Mouse (Mus musculus) liver, embryonic 15.5 days (tissue): Measurements from ENCODE around the gene Flt3. TPM values are rescaled to one million over a fixed set of nuclear protein-coding genes. Genes with fewer than 3 reads are reported as not detected.

Experiments used
- ATAC-seq: fragments of 200-750 bp; cut with Nextera tagmentation; 2 replicates; pipeline ENCODE4 v1.8.0; 2017; ENCODE audit warnings: moderate number of reproducible peaks, mild to moderate bottlenecking, moderate library complexity; ENCODE audit not compliant: insufficient read depth
- H3K27ac ChIP-seq: fragments of 300-500 bp; sonication (generic); replicated peaks from 2 replicates; pipeline ENCODE4 v1.5.1; 2015; ENCODE audit warnings: mild to moderate bottlenecking, inconsistent platforms
- H3K27me3 ChIP-seq: fragments of 300-500 bp; sonication (generic); 2 replicates; pipeline ENCODE4 v1.6.1; 2015; ENCODE audit warnings: mild to moderate bottlenecking, inconsistent platforms
- H3K36me3 ChIP-seq: fragments of 300-500 bp; sonication (generic); replicated peaks from 2 replicates; pipeline ENCODE4 v1.6.1; 2015; ENCODE audit warnings: moderate library complexity, mild to moderate bottlenecking, inconsistent platforms
- H3K4me1 ChIP-seq: fragments of 300-500 bp; sonication (generic); replicated peaks from 2 replicates; pipeline ENCODE4 v1.6.1; 2015; ENCODE audit warnings: inconsistent platforms
- H3K4me2 ChIP-seq: fragments of 300-500 bp; sonication (generic); 2 replicates; pipeline ENCODE4 v1.6.1; 2015; ENCODE audit warnings: moderate library complexity, mild to moderate bottlenecking, inconsistent platforms
- H3K4me3 ChIP-seq: fragments of 300-500 bp; sonication (generic); replicated peaks from 2 replicates; pipeline ENCODE4 v1.5.1; 2015; ENCODE audit warnings: mild to moderate bottlenecking, inconsistent platforms
- H3K9ac ChIP-seq: fragments of 300-500 bp; sonication (generic); 2 replicates; pipeline ENCODE4 v1.6.1; 2015; ENCODE audit warnings: moderate library complexity, mild to moderate bottlenecking, inconsistent platforms
- H3K9me3 ChIP-seq: fragments of 300-500 bp; sonication (generic); replicated peaks from 2 replicates; pipeline ENCODE4 v1.6.1; 2016; ENCODE audit warnings: inconsistent platforms
- WGBS: fragments of 180-500 bp; shearing (Covaris S2); methylation state at CpG from one replicate; pipeline ENCODE4 v1.1.7; 2015; ENCODE audit warnings: mixed read lengths; ENCODE audit not compliant: insufficient replicate concordance; 5-methylcytosine and 5-hydroxymethylcytosine counted together
- polyA plus RNA-seq: library from polyadenylated mRNA; unstranded; fragments of >200 nt; fragmentation: Nextera tagmentation; extraction: Ambion mirVana; gene quantifications from 2 replicates; pipeline ENCODE4 v1.2.1, GENCODE M21; 2015

Flt3 gene
- polyA plus RNA-seq, 1 experiment from 2014 or later, result 1.4 TPM

DNA sequence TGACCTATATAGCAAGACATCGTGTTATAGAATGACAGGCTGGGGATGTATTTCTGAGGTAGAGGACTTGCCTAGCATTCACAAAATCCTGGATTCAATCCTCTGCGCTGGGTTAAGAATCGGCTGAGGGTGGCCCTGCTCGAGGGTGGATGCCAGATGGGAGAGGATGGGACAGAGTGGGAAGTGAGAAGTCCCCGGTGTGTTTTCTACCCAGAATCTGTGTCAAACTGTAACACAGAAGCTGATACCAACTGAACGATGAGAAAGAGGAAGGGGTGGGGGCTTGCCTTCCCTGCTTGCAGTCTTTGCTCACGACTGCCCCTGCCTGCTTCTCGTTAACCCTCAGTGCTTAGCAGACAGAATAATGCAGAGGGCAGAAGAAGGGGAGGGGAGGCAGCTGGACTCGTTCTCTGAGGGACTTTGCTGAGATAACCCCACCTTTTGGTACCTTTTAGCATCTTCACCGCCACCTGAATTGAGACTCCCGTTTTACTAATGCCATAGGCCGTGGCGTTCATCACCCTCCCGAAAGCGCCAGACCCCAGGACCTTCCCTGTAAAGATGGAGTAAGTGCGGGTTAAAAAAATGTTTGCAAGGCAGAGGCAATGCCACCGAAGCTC is 46.0 kb downstream of the Flt3 start:
- H3K4me3 ChIP-seq, result no peak overlapping the region
- no peaks in the 10 kb centered on the region for H3K9me3 ChIP-seq
- H3K36me3 ChIP-seq, result no peaks in the 10 kb centered on the region
- H3K4me1 ChIP-seq, result no peaks in the 10 kb centered on the region
- H3K27me3 ChIP-seq, result no peaks in the 10 kb centered on the region
- no peak overlapping the region for H3K4me2 ChIP-seq
- 45% methylated on average over 17 of the region's 17 CpGs for WGBS
- no peak overlapping the region for H3K9ac ChIP-seq
- H3K27ac ChIP-seq, result no peak overlapping the region
- ATAC-seq, result no peak

DNA sequence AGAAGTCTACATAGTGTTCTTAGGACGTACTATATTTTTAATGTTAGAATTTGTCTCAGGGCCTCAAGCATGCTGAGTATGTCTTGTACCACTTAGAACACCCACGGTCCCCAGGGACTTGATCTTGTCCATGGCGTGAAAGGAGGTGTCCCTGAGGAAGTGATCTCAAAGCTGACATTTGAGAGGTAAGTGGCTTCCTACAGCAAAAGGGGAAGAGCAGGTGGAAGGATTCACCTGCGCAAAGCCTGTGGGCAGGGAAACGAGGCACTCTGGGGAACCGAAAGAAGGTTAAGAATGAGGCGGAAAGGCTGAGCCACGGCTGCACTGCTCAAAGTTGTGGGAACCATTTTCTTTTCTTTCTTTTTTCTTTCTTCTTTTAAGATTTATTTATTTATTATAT is 48.4 kb downstream of the Flt3 start:
- WGBS, result 69% methylated on average over 8 of the region's 8 CpGs
- ATAC-seq, result no peak
- Histone ChIP-seq H3K27me3 (no peaks in the 10 kb centered on the region), H3K4me2 (no peak overlapping the region), H3K36me3 (no peaks in the 10 kb centered on the region), H3K4me1 (no peaks in the 10 kb centered on the region), H3K9ac (no peak overlapping the region), H3K27ac (no peak overlapping the region), H3K9me3 (no peaks in the 10 kb centered on the region), H3K4me3 (no peak overlapping the region)

DNA sequence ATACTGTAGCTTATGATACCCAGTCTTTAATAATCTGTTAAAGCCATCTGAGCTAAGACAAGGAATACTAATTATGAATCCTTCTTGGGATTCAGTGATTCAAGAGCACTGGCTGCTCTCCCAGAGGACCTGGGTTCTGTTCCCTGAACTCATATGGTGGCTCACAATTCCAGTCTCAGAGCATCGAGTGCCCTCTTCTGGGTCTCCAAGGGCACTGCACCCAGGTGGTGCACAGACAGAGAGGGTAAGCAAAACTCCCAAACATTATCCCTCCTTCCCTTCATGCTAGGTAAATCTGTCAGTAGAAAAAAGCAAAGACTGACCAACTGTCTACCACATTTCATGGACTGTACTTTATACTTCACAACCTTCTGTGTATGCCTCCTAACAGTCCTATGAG is 54.3 kb downstream of the Flt3 start:
- no peak overlapping the region for H3K4me3 ChIP-seq
- H3K4me2 ChIP-seq, result no peak overlapping the region
- no peaks in the 10 kb centered on the region for H3K36me3 ChIP-seq
- 59% methylated on average over 1 of the region's 1 CpGs for WGBS
- no peaks in the 10 kb centered on the region for H3K27me3 ChIP-seq
- H3K27ac ChIP-seq, result no peak overlapping the region
- no peak overlapping the region for H3K9ac ChIP-seq
- no peak for ATAC-seq
- no peaks in the 10 kb centered on the region for H3K9me3 ChIP-seq
- H3K4me1 ChIP-seq, result no peaks in the 10 kb centered on the region

DNA sequence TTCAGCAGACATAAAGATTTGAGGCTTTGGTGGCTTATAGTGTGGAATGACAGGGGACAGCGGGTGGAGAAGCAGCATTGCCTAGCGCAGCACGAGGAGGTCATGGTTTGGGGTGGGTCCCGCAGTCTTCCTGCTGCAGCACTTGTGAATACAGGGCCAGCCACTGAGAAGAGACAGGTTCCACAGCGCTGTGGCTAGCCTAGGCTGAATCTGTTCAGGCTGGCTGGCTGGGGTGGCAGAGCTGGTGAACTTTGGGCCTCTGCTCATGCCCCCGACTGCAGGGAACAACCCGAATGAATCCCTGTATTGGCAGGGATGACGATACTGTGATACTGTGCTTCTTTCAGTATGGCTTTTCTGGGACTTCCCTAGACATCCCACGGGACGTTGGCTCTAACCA is 56.4 kb downstream of the Flt3 start:
- Histone ChIP-seq H3K4me3 (no peak overlapping the region), H3K9ac (no peak overlapping the region), H3K36me3 (no peaks in the 10 kb centered on the region), H3K9me3 (no peaks in the 10 kb centered on the region), H3K27me3 (no peaks in the 10 kb centered on the region), H3K4me1 (no peaks in the 10 kb centered on the region), H3K27ac (no peak overlapping the region), H3K4me2 (no peak overlapping the region)
- ATAC-seq, result no peak
- 79% methylated on average over 10 of the region's 10 CpGs for WGBS

DNA sequence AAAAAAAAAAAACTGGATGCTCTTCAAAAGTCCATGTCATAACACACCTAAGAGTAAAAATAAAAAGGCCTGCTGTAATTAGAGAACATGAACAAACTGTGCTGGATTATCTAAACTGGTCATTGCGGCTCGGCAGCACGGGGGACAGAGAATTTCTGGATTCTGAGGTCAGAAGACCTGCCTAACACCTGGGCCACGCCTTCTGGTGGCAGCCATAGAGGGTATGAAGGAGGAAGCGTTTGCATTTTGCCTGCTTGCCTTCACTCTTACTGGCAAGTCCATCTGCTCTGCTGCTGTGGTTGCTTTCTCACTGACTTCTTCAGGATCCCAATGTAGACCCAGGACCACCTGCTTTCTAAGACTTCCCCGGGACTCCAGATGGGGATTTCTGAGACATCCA is 57.4 kb downstream of the Flt3 start:
- H3K9ac ChIP-seq, result no peak overlapping the region
- no peak for ATAC-seq
- no peak overlapping the region for H3K4me2 ChIP-seq
- no peak overlapping the region for H3K27ac ChIP-seq
- no peak overlapping the region for H3K4me3 ChIP-seq
- 78% methylated on average over 6 of the region's 6 CpGs for WGBS
- no peaks in the 10 kb centered on the region for H3K27me3 ChIP-seq
- no peaks in the 10 kb centered on the region for H3K4me1 ChIP-seq
- H3K36me3 ChIP-seq, result no peaks in the 10 kb centered on the region
- no peaks in the 10 kb centered on the region for H3K9me3 ChIP-seq

DNA sequence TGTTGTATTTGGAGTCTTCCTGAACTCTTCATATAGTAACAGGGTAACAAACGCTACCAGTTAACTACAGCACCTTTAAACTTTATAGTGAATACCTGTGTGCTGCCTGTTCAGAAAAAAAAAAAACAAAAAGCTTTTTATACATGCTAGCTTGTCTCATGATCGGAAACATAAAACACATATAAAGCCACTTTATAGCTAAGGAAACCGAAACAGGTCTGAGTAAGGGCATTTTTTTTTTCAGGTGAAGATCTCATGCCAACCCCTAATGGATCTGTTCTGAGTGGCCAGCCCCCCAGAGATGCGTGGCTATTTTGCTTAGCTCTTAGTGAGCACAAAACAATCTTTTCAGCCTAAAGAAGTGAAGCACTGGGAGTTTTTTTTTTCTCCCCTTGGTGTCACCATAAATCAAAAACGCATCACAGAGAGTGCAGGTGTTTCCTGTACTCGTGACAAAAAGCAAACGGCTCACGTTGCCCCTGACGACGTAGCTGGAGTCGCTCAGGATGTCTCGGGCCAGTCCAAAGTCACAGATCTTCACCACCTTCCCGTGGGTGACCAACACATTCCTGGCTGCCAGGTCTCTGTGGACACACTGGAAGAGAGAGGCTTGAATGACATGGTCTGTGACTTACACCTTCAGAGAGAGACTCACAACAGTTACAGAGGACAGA is 59.4 kb downstream of the Flt3 start:
- H3K4me1 ChIP-seq, result no peaks in the 10 kb centered on the region
- H3K4me3 ChIP-seq, result no peak overlapping the region
- H3K4me2 ChIP-seq, result no peak overlapping the region
- no peaks in the 10 kb centered on the region for H3K36me3 ChIP-seq
- H3K9me3 ChIP-seq, result no peaks in the 10 kb centered on the region
- ATAC-seq, result no peak
- H3K27ac ChIP-seq, result no peak overlapping the region
- H3K9ac ChIP-seq, result no peak overlapping the region
- WGBS, result 18% methylated on average over 13 of the region's 13 CpGs
- no peaks in the 10 kb centered on the region for H3K27me3 ChIP-seq

DNA sequence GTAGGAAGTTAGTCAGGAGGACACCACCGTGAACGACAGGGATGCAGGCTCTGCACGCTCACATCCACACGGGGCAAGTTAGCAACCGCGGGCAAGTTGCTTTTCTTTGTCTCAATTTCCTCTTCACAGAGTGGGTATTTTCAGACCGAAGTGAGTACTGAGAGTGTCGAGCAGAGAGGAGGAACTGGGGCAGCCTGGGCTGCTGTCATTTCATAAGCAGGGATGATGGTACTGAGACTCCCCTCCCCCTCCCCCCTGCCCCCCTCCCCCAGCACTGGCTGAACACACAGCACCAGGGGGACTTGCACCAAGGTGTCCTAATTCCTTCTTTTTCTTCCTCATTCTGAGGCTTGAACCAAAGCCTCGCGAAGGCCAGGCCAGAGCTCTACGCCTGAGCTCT is 60.7 kb downstream of the Flt3 start:
- no peak; the same call in 1 of the 2 replicates for ATAC-seq
- H3K36me3 ChIP-seq, result no peaks in the 10 kb centered on the region
- no peaks in the 10 kb centered on the region for H3K4me1 ChIP-seq
- 22% methylated on average over 11 of the region's 11 CpGs for WGBS
- no peaks in the 10 kb centered on the region for H3K9me3 ChIP-seq
- no peak overlapping the region for H3K9ac ChIP-seq
- H3K27ac ChIP-seq, result no peak overlapping the region
- no peak overlapping the region for H3K4me3 ChIP-seq
- H3K4me2 ChIP-seq, result no peak overlapping the region
- H3K27me3 ChIP-seq, result no peaks in the 10 kb centered on the region

DNA sequence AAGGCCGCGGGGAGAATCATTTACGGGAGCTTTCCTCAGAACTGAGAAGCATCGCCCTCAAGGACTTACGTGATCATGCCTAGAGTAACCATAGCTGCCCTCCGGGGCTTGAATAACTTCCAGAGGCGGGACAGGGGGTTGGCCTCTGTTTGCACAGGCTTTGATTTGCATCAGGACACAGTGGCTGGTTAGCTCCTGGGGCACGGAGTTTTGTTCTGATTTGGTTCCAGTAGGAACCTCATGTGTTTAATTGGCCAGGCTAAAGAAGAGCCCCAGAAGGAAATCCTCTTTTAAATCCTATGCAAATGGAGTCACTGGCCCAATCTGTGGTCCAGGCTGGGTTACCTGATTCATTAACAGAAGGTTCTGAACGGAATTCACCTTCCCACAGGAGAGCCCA is 61.3 kb downstream of the Flt3 start:
- no peak overlapping the region for H3K4me3 ChIP-seq
- WGBS, result 60% methylated on average over 9 of the region's 9 CpGs
- no peak for ATAC-seq
- H3K9me3 ChIP-seq, result no peaks in the 10 kb centered on the region
- H3K4me1 ChIP-seq, result no peaks in the 10 kb centered on the region
- no peaks in the 10 kb centered on the region for H3K27me3 ChIP-seq
- no peak overlapping the region for H3K4me2 ChIP-seq
- no peak overlapping the region for H3K27ac ChIP-seq
- H3K36me3 ChIP-seq, result no peaks in the 10 kb centered on the region
- no peak overlapping the region for H3K9ac ChIP-seq

DNA sequence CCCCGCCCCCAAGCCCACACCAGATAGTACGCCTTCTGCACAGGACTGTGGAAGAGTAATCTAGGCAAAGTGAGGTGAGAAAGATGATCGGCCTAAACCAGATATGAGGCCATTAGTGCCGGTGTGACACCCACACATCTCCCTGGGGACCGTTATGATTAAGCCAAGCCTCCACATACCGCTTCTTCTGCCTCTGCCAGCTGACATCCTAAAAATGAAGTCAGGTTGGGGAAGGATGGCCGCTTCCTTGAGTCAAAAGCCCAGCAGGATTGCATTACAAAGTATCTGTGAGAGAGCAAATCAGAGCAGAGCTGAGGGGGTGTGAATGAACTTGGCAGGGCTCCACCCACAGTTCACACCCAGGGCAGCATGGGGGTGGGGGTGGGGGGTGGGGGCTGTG is 67.6 kb downstream of the Flt3 start:
- WGBS, result 42% methylated on average over 7 of the region's 7 CpGs
- no peak for ATAC-seq
- H3K9me3 ChIP-seq, result no peaks in the 10 kb centered on the region

DNA sequence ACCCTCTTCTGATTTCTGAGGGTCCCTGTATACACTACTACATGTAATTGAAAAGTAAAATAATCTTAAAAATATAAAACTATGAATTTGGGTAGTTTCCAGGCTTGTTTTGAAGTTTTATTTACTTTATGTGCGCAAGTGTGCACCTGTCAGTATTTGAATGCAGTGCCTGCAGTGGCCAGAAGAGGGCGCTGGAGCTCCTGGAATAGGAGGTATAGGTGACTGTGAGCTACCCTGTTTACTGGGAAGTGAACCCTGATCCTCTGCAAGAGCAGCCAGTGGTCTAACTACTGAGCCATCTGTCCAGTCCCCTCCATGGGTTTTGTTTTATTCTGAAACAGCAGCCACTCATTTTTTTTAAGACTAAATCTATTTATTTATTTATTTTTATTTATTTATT is 68.7 kb downstream of the Flt3 start:
- no peak overlapping the region for H3K4me3 ChIP-seq
- no peak for ATAC-seq
- H3K9me3 ChIP-seq, result no peaks in the 10 kb centered on the region
- no peak overlapping the region for H3K9ac ChIP-seq
- 33% methylated on average over 2 of the region's 2 CpGs for WGBS
- H3K27ac ChIP-seq, result no peak overlapping the region
- H3K4me1 ChIP-seq, result no peaks in the 10 kb centered on the region
- H3K36me3 ChIP-seq, result no peaks in the 10 kb centered on the region
- H3K27me3 ChIP-seq, result no peaks in the 10 kb centered on the region
- no peak overlapping the region for H3K4me2 ChIP-seq

More for the DNA sequence above, 67.6 kb downstream of the Flt3 start:
- no peak overlapping the region for H3K27ac ChIP-seq
- no peaks in the 10 kb centered on the region for H3K36me3 ChIP-seq
- no peaks in the 10 kb centered on the region for H3K27me3 ChIP-seq
- H3K4me2 ChIP-seq, result no peak overlapping the region
- no peak overlapping the region for H3K9ac ChIP-seq
- no peak overlapping the region for H3K4me3 ChIP-seq
- no peaks in the 10 kb centered on the region for H3K4me1 ChIP-seq

DNA sequence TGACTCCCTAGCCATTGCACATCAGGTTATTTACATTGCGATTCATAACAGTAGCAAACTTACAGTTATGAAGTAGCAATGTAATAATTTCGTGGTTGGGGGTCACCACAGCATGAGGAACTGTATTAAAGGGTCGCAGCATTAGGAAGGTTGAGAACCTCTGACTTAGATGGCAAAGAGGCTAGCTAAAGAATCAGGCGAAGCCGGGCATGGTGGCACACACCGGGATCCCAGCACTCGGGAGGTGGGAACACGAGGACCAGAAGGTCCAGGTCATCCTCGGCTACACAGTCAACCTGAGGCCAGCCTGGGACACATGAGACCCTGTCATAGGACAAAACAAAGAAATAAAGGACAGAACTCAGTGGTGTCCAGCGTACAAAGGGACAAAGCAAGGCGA is 70.3 kb downstream of the Flt3 start:
- no peak overlapping the region for H3K4me3 ChIP-seq
- no peaks in the 10 kb centered on the region for H3K36me3 ChIP-seq
- 72% methylated on average over 11 of the region's 11 CpGs for WGBS
- no peaks in the 10 kb centered on the region for H3K27me3 ChIP-seq
- H3K9me3 ChIP-seq, result no peaks in the 10 kb centered on the region
- no peak overlapping the region for H3K4me2 ChIP-seq
- no peak overlapping the region for H3K9ac ChIP-seq
- H3K4me1 ChIP-seq, result no peaks in the 10 kb centered on the region
- no peak overlapping the region for H3K27ac ChIP-seq
- no peak for ATAC-seq

DNA sequence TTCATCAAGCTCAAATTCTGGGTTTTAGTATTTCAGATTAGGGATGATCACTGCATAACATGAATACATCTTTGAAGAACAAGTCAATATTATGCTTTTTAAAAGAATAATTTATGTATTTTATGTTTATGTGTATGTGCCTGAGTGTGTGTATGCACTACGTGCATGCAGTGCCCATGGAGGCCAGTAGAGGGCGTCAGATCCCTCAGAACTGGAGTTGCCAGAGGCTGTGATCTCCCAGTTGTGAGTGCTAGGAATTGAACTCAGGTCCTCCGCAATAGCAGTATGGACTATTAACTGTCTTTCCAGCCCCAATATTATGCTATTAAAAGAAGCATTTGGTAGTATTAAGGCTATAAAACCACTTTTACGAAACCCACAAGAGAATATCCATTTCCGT is 72.7 kb downstream of the Flt3 start:
- Histone ChIP-seq H3K27me3 (0 out of 2 replicates have a peak, but pooled peaks cover 1% of the 10 kb centered on the region), H3K4me2 (no peak overlapping the region), H3K4me3 (no peak overlapping the region), H3K9me3 (no peaks in the 10 kb centered on the region), H3K27ac (no peak overlapping the region), H3K4me1 (0 out of 2 replicates have a peak, but pooled peaks cover 7% of the 10 kb centered on the region), H3K9ac (no peak overlapping the region), H3K36me3 (no peaks in the 10 kb centered on the region)
- 74% methylated on average over 5 of the region's 5 CpGs for WGBS
- no peak for ATAC-seq
